Mouse (Mus musculus): Measurements from ENCODE around the gene Ghitm.

Gene Ghitm

DNA sequence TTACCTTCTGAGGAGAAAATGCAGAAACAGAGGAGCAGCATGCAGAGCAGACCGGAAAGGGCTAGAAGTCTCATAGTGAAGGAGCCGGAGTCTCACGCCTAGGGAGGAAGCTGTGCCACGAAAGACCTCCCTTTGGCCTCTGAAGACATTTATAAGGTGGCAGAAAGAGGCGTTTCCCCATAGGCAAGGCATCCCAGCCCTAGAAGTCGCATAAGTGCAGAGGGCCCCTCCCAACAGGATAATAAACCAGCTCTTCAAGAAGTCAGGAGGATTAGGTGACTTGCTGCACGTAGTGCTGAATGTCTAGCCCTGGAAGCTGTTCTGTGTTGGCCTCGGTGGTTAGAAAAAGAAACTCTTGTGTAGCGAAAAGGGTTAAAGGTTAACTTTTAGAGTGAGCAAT lies 25.1 kb downstream of the Ghitm start:
- in situ Hi-C loops (cut with MboI; ENCODE audit: low pct_unique_long_range_greater_than_20kb in 1 of 2, low sequenced_read_pairs in 2 of 2, unreplicated experiment in 1 of 2) = no loop called here

DNA sequence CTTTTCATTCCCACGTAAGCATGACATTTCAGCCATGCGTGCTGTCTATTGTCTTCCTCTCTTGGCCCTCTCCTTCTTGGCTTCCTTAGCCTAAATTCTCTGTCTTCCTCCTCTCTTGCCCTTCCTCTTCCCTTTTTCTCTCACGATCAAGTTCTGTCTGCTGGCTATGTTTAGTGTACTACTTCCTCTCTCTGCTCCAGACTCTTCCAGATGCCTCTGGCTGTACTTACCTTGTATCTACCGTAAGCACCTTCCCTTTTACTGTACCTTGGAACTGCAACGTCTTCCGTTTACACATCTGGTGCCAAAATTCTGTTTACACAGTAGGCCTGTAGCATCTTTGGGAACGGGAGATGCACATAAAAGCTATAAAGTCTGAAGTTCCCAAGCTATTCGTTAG lies 25.6 kb downstream of the Ghitm start:
- in situ Hi-C loops (cut with MboI; ENCODE audit: low pct_unique_long_range_greater_than_20kb in 1 of 2, low sequenced_read_pairs in 2 of 2, unreplicated experiment in 1 of 2) = no loop called here

- in situ Hi-C loops (cut with MboI; ENCODE audit: low pct_unique_long_range_greater_than_20kb in 1 of 2, low sequenced_read_pairs in 2 of 2, unreplicated experiment in 1 of 2) = no loop called here
Measured at GRCm38 (mm10) chr14:37105846-37106245, 29.2 kb downstream of the Ghitm start.

- in situ Hi-C loops (cut with MboI; ENCODE audit: low pct_unique_long_range_greater_than_20kb in 1 of 2, low sequenced_read_pairs in 2 of 2, unreplicated experiment in 1 of 2) = no loop called here
Measured at GRCm38 (mm10) chr14:37104747-37105146, 30.3 kb downstream of the Ghitm start.

- in situ Hi-C loops (cut with MboI; ENCODE audit: low pct_unique_long_range_greater_than_20kb in 1 of 2, low sequenced_read_pairs in 2 of 2, unreplicated experiment in 1 of 2) = no loop called here
Measured at GRCm38 (mm10) chr14:37102484-37102883, 32.6 kb downstream of the Ghitm start.

DNA sequence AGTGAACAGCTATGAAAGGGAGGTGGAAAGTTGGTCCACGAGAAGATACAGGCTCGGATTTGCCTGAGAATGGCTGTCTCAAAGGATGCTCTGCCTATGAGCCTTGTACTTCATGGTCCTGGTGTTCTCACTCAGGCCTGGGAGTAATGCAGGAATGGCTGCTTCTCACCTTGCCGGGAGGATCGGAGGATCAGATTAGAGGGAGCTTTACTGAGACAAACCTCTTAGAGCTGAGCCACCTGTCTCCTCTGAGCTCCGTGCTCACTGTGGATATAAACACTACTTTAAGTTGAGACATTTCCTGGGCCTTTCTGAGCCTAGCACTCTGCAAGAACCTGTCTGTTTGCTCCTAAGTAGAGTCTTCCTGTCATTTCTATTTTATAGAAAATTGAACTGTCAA lies 33.5 kb downstream of the Ghitm start:
- in situ Hi-C loops (cut with MboI; ENCODE audit: low pct_unique_long_range_greater_than_20kb in 1 of 2, low sequenced_read_pairs in 2 of 2, unreplicated experiment in 1 of 2) = no loop called here

- in situ Hi-C loops (cut with MboI; ENCODE audit: low pct_unique_long_range_greater_than_20kb in 1 of 2, low sequenced_read_pairs in 2 of 2, unreplicated experiment in 1 of 2) = no loop called here
Measured at GRCm38 (mm10) chr14:37097956-37098530, 37.0 kb downstream of the Ghitm start, which contains the start of gene Cdhr1. Gene Cdhr1, minus strand, starts transcription at chr14:37098347.

GRCm38 (mm10) chr14:37095556-37095955 lies 39.5 kb downstream of the Ghitm start:
- in situ Hi-C loops (cut with MboI; ENCODE audit: low pct_unique_long_range_greater_than_20kb in 1 of 2, low sequenced_read_pairs in 2 of 2, unreplicated experiment in 1 of 2) = no loop called here

- in situ Hi-C loops (cut with MboI; ENCODE audit: low pct_unique_long_range_greater_than_20kb in 1 of 2, low sequenced_read_pairs in 2 of 2, unreplicated experiment in 1 of 2) = no loop called here
Measured at GRCm38 (mm10) chr14:37094436-37094835, 40.6 kb downstream of the Ghitm start.

DNA sequence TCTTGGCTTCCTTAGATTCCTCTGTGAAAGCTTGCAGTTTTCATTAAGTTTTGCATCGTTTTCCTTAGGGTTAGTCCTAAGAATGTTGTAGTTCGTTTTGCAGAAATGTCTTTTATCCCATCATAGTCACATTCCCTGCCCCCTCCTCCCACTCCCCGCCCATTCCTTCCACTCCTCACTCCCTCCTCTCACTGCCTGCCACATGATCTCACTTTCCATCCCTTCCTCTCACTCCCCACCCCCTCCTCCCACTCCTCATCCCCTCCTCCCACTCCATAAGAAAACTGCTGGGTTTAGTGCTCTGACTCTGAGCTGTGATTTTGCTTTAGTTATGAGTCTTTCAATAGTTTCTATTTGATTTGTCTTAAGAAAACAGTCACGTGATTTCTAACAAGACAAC lies 51.3 kb downstream of the Ghitm start:
- in situ Hi-C loops (cut with MboI; ENCODE audit: low pct_unique_long_range_greater_than_20kb in 1 of 2, low sequenced_read_pairs in 2 of 2, unreplicated experiment in 1 of 2) = no loop called here

DNA sequence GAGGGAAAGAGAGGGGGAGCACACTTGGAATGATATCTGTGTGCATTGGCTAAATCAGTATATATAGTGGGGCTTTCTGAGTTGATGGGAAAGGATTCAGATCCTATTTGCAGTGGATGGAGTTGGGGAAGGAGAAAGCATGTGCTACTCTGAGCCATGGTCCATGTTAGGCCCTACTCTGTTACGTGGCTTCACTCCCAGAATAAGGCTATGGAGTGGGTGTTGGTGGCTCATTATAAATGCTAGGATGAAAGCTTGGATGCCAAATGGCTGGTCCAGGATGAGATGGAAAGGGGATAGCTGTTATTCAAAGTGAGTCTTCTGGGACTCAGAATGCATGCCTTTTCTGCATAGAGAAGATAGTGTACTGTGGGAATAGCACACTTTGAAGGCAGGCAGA lies 54.3 kb downstream of the Ghitm start:
- in situ Hi-C loops (cut with MboI; ENCODE audit: low pct_unique_long_range_greater_than_20kb in 1 of 2, low sequenced_read_pairs in 2 of 2, unreplicated experiment in 1 of 2) = no loop called here
